Mouse (Mus musculus): ENCODE results near the gene Gm10644.

Gm10644 gene

GRCm38 (mm10) chr8:83980250-83980649 is 25.2 kb upstream of the Gm10644 start:
- DNase-seq, result no peak

GRCm38 (mm10) chr8:83978200-83978599 is 23.2 kb upstream of the Gm10644 start:
- no peak for DNase-seq

GRCm38 (mm10) chr8:83977646-83978045 is 22.6 kb upstream of the Gm10644 start:
- no peak for DNase-seq

- no peak for DNase-seq
Observed at GRCm38 (mm10) chr8:83976779-83977350, 21.9 kb upstream of the Gm10644 start.

GRCm38 (mm10) chr8:83976101-83976630 is 21.2 kb upstream of the Gm10644 start:
- DNase-seq, result peak; percentile 50 to 54

- no peak for DNase-seq
Observed at GRCm38 (mm10) chr8:83974521-83974920, 19.5 kb upstream of the Gm10644 start.

- DNase-seq, result peak in 1 of 2 experiments; percentile 55
Observed at GRCm38 (mm10) chr8:83973161-83974031, 18.4 kb upstream of the Gm10644 start.

- DNase-seq, result peak; percentile 97 to 99
Observed at GRCm38 (mm10) chr8:83972150-83973120, 17.4 kb upstream of the Gm10644 start, which contains the start of gene Prkaca. Prkaca (plus strand) TSS chr8:83972993.

- no peak for DNase-seq
Observed at GRCm38 (mm10) chr8:83971661-83972060, 16.7 kb upstream of the Gm10644 start.

GRCm38 (mm10) chr8:83971121-83971520 is 16.1 kb upstream of the Gm10644 start:
- DNase-seq, result no peak

GRCm38 (mm10) chr8:83967701-83968100 is 12.7 kb upstream of the Gm10644 start:
- no peak for DNase-seq

GRCm38 (mm10) chr8:83964015-83964765 is 9.2 kb upstream of the Gm10644 start:
- DNase-seq, result no peak

- peak in 1 of 2 experiments; percentile 48 for DNase-seq
Observed at GRCm38 (mm10) chr8:83956789-83957188, 1.8 kb upstream of the Gm10644 start.

- DNase-seq, result no peak
Observed at GRCm38 (mm10) chr8:83955958-83956218, 883 bp upstream of the Gm10644 start.

GRCm38 (mm10) chr8:83954749-83955105 is 278 bp downstream of the Gm10644 start:
- no peak for DNase-seq

- DNase-seq, result no peak
Observed at GRCm38 (mm10) chr8:83945540-83945939, 9.5 kb downstream of the Gm10644 start.

GRCm38 (mm10) chr8:83942446-83942845 is 12.6 kb downstream of the Gm10644 start:
- DNase-seq, result no peak

GRCm38 (mm10) chr8:83941066-83941677 is 13.8 kb downstream of the Gm10644 start:
- DNase-seq, result no peak

- DNase-seq, result no peak
Observed at GRCm38 (mm10) chr8:83938330-83938729, 16.7 kb downstream of the Gm10644 start.

- no peak for DNase-seq
Observed at GRCm38 (mm10) chr8:83937645-83938044, 17.4 kb downstream of the Gm10644 start.

GRCm38 (mm10) chr8:83935435-83935834 is 19.6 kb downstream of the Gm10644 start:
- no peak for DNase-seq

GRCm38 (mm10) chr8:83934994-83935393 is 20.0 kb downstream of the Gm10644 start:
- no peak for DNase-seq
